Mouse (Mus musculus) limb, embryonic 13.5 days (tissue): ENCODE data around the gene Mgst3. TPM values are rescaled to one million over a fixed set of nuclear protein-coding genes. Genes with fewer than 3 reads are reported as not detected.

Experiments used
- ATAC-seq: fragments of 200-750 bp; cut with Nextera tagmentation; 2 replicates; pipeline ENCODE4 v1.8.0; 2017; ENCODE audit warnings: low read depth, moderate number of reproducible peaks, moderate TSS enrichment; ENCODE audit not compliant: low FRiP score
- H3K27ac ChIP-seq: fragments of 300-500 bp; sonication (generic); 2 replicates; pipeline ENCODE4 v1.5.1; 2015; ENCODE audit warnings: inconsistent platforms, mild to moderate bottlenecking, moderate library complexity
- H3K27me3 ChIP-seq: fragments of 300-500 bp; sonication (generic); 2 replicates; pipeline ENCODE4 v1.6.1; 2015; ENCODE audit warnings: mild to moderate bottlenecking, inconsistent platforms
- H3K36me3 ChIP-seq: fragments of 300-500 bp; sonication (generic); 2 replicates; pipeline ENCODE4 v1.6.1; 2015; ENCODE audit warnings: inconsistent platforms, mild to moderate bottlenecking, moderate library complexity
- H3K4me1 ChIP-seq: fragments of 300-500 bp; sonication (generic); 2 replicates; pipeline ENCODE4 v1.6.1; 2015; ENCODE audit warnings: inconsistent platforms
- H3K4me2 ChIP-seq: fragments of 300-500 bp; sonication (generic); replicated peaks from 2 replicates; pipeline ENCODE4 v1.6.1; 2015; ENCODE audit warnings: inconsistent platforms, mild to moderate bottlenecking, moderate library complexity
- H3K4me3 ChIP-seq: fragments of 300-500 bp; sonication (generic); 2 replicates; pipeline ENCODE4 v1.5.1; 2015; ENCODE audit warnings: moderate library complexity, mild to moderate bottlenecking, inconsistent platforms
- H3K9ac ChIP-seq: fragments of 300-500 bp; sonication (generic); 2 replicates; pipeline ENCODE4 v1.6.1; 2015; ENCODE audit warnings: mild to moderate bottlenecking, inconsistent platforms
- H3K9me3 ChIP-seq: fragments of 300-500 bp; sonication (generic); 2 replicates; pipeline ENCODE4 v1.6.1; 2016; ENCODE audit warnings: inconsistent platforms
- WGBS: fragments of 180-500 bp; shearing (Covaris S2); methylation state at CpG from one replicate; pipeline ENCODE4 v1.1.7; 2015; 5-methylcytosine and 5-hydroxymethylcytosine counted together
- microRNA-seq: library from miRNA; unstranded; fragments of <30 nt; microRNA quantifications from one replicate; pipeline ENCODE4, GENCODE M21; 2016
- polyA plus RNA-seq: library from polyadenylated mRNA; unstranded; fragments of >200 nt; fragmentation: Nextera tagmentation; extraction: Ambion mirVana; gene quantifications from 2 replicates; pipeline ENCODE4 v1.2.1, GENCODE M21; 2015

Mgst3 gene
- polyA plus RNA-seq, 1 experiment from 2014 or later = 33.1 TPM

GRCm38 (mm10) chr1:167336398-167336797 lies 57.2 kb downstream of the Mgst3 start:
- no peak for ATAC-seq
- Histone ChIP-seq H3K36me3 (peaks cover 21% of the 10 kb centered on the region), H3K4me3 (no peak overlapping the region), H3K9me3 (no peaks in the 10 kb centered on the region), H3K27me3 (peaks cover 15% of the 10 kb centered on the region), H3K4me2 (no peak overlapping the region), H3K4me1 (no peaks in the 10 kb centered on the region), H3K9ac (no peak overlapping the region), H3K27ac (no peak overlapping the region)
- WGBS = 88% methylated on average over 3 of the region's 3 CpGs

- Histone ChIP-seq H3K27ac (no peak overlapping the region), H3K4me1 (no peaks in the 10 kb centered on the region), H3K9ac (no peak overlapping the region), H3K4me2 (no peak overlapping the region), H3K9me3 (no peaks in the 10 kb centered on the region), H3K27me3 (no peaks in the 10 kb centered on the region), H3K36me3 (peaks cover 62% of the 10 kb centered on the region), H3K4me3 (no peak overlapping the region)
- no peak for ATAC-seq
- WGBS = 93% methylated on average over 8 of the region's 8 CpGs
Observed at GRCm38 (mm10) chr1:167331106-167331505, 62.5 kb downstream of the Mgst3 start.

GRCm38 (mm10) chr1:167328776-167329175 lies 64.9 kb downstream of the Mgst3 start:
- H3K4me1 ChIP-seq = no peaks in the 10 kb centered on the region
- no peaks in the 10 kb centered on the region for H3K9me3 ChIP-seq
- H3K27ac ChIP-seq = no peak overlapping the region
- WGBS = 90% methylated on average over 6 of the region's 6 CpGs
- H3K4me3 ChIP-seq = no peak overlapping the region
- ATAC-seq = no peak
- H3K27me3 ChIP-seq = no peaks in the 10 kb centered on the region
- H3K36me3 ChIP-seq = peaks cover 73% of the 10 kb centered on the region
- no peak overlapping the region for H3K9ac ChIP-seq
- no peak overlapping the region for H3K4me2 ChIP-seq

Small RNA genes within 50 kb of the gene (microRNA-seq; reads per million reads assigned to microRNA genes)
- gene Gm25911 = 0.87 reads per million

Other genes with a start within 250 kb of the Mgst3 start
- gene Uck2, start 108.5 kb downstream of the Mgst3 start, polyA plus RNA-seq = 78.3 and 83.2 TPM in 2 replicates
- gene Tmco1, start 85.5 kb downstream of the Mgst3 start, polyA plus RNA-seq = 80.4 and 81.8 TPM in 2 replicates
- gene Aldh9a1, start 43.9 kb downstream of the Mgst3 start, polyA plus RNA-seq = 56.6 and 57.5 TPM in 2 replicates
- gene Lrrc52, start 72.9 kb upstream of the Mgst3 start, polyA plus RNA-seq = 0.17 TPM in 1 of 2 replicates, not detected in the other
- gene Rxrg, start 204.5 kb upstream of the Mgst3 start, polyA plus RNA-seq = 21.2 and 25.7 TPM in 2 replicates